Mouse (Mus musculus) cerebellum, postnatal 25 days (tissue): Measurements from ENCODE around the gene Mef2a.

Experiments
- DNase-seq, 2 experiments: peaks; one replicate each; pipeline ENCODE4 v3.0.0; 2021; ENCODE audit warnings: mixed read lengths in 2 of 2

Gene Mef2a

GRCm38 (mm10) chr7:67372729-67373583 is at the start of gene Mef2a:
Mef2a (minus strand) TSS chr7:67372858.
- DNase-seq = peak; percentile 99

- peak; percentile 25 for DNase-seq
These were observed 49.0 kb upstream of the Mef2a start for GRCm38 (mm10) chr7:67421476-67422186.

- no peak for DNase-seq
These were observed 48.4 kb upstream of the Mef2a start for GRCm38 (mm10) chr7:67421088-67421475.

- DNase-seq = no peak
These were observed 47.1 kb upstream of the Mef2a start for GRCm38 (mm10) chr7:67419591-67420314.

- no peak for DNase-seq
These were observed 45.5 kb upstream of the Mef2a start for GRCm38 (mm10) chr7:67418122-67418521.

- DNase-seq = no peak
These were observed 42.1 kb upstream of the Mef2a start for GRCm38 (mm10) chr7:67414766-67415165.

GRCm38 (mm10) chr7:67412686-67413085 is 40.0 kb upstream of the Mef2a start:
- no peak for DNase-seq

- no peak for DNase-seq
These were observed 34.4 kb upstream of the Mef2a start for GRCm38 (mm10) chr7:67407019-67407418.

GRCm38 (mm10) chr7:67404176-67404575 is 31.5 kb upstream of the Mef2a start:
- DNase-seq = no peak

- no peak for DNase-seq
These were observed 29.7 kb upstream of the Mef2a start for GRCm38 (mm10) chr7:67402353-67402752.

- no peak for DNase-seq
These were observed 28.7 kb upstream of the Mef2a start for GRCm38 (mm10) chr7:67401379-67401778.

- no peak for DNase-seq
These were observed 18.1 kb upstream of the Mef2a start for GRCm38 (mm10) chr7:67390760-67391159.

GRCm38 (mm10) chr7:67390095-67390494 is 17.4 kb upstream of the Mef2a start:
- no peak for DNase-seq

GRCm38 (mm10) chr7:67384942-67385872 is 12.5 kb upstream of the Mef2a start:
- DNase-seq = no peak

GRCm38 (mm10) chr7:67380174-67381129 is 7.8 kb upstream of the Mef2a start:
- DNase-seq = no peak

GRCm38 (mm10) chr7:67376796-67377195 is 4.1 kb upstream of the Mef2a start:
- DNase-seq = no peak

GRCm38 (mm10) chr7:67373975-67374374 is 1.3 kb upstream of the Mef2a start:
- peak in 1 of 2 experiments; percentile 18 for DNase-seq

GRCm38 (mm10) chr7:67373584-67373960 is 914 bp upstream of the Mef2a start:
- no peak for DNase-seq

- DNase-seq = peak; percentile 63
These were observed 576 bp downstream of the Mef2a start for GRCm38 (mm10) chr7:67371891-67372672.

- no peak for DNase-seq
These were observed 1.2 kb downstream of the Mef2a start for GRCm38 (mm10) chr7:67371351-67371890.
